Mouse (Mus musculus) natural killer cell, adult 2 months (primary cell): ENCODE measurements around the gene Osbp2.
"Not testable (repeated sequence)": the region's sequence is repeated elsewhere in the genome, so short reads cannot be mapped to it uniquely, and the experiment has no call there.

Experiments used
- DNase-seq, 2 experiments: peaks; one replicate each; pipeline ENCODE4 v3.0.0; 2022; ENCODE audit warnings: low spot score in 2 of 2

Gene Osbp2

GRCm38 (mm10) chr11:3863454-3864112 is at the start of gene Osbp2:
Gene Osbp2 (minus strand): TSS chr11:3863903.
- DNase-seq = peak; percentile 27 to 56

- DNase-seq = peak in 1 of 2 experiments; percentile 26
These were observed 49.2 kb upstream of the Osbp2 start for GRCm38 (mm10) chr11:3912875-3913271.

- DNase-seq = no peak
These were observed 48.6 kb upstream of the Osbp2 start for GRCm38 (mm10) chr11:3912100-3912874.

- DNase-seq = not testable (repeated sequence)
These were observed 47.7 kb upstream of the Osbp2 start for GRCm38 (mm10) chr11:3911440-3911839.

- DNase-seq = no peak
These were observed 47.0 kb upstream of the Osbp2 start for GRCm38 (mm10) chr11:3910513-3911310.

- no peak for DNase-seq
These were observed 45.5 kb upstream of the Osbp2 start for GRCm38 (mm10) chr11:3909236-3909635.

- no peak for DNase-seq
These were observed 41.7 kb upstream of the Osbp2 start for GRCm38 (mm10) chr11:3905446-3905845.

- no peak for DNase-seq
These were observed 41.0 kb upstream of the Osbp2 start for GRCm38 (mm10) chr11:3904673-3905072.

- no peak for DNase-seq
These were observed 39.3 kb upstream of the Osbp2 start for GRCm38 (mm10) chr11:3903046-3903445.

- no peak for DNase-seq
These were observed 38.8 kb upstream of the Osbp2 start for GRCm38 (mm10) chr11:3902516-3902915.

GRCm38 (mm10) chr11:3900296-3900695 is 36.6 kb upstream of the Osbp2 start:
- no peak for DNase-seq

- DNase-seq = no peak
These were observed 32.2 kb upstream of the Osbp2 start for GRCm38 (mm10) chr11:3895933-3896332.

GRCm38 (mm10) chr11:3895458-3895857 is 31.8 kb upstream of the Osbp2 start:
- DNase-seq = no peak

- peak; percentile 95 for DNase-seq
These were observed 30.9 kb upstream of the Osbp2 start, which contains the start of the genes 4921536K21Rik and Dusp18 for GRCm38 (mm10) chr11:3894406-3895281. Gene 4921536K21Rik (minus strand): TSS chr11:3895098. Gene Dusp18 (plus strand): TSS chr11:3895240.

GRCm38 (mm10) chr11:3893970-3894369 is 30.3 kb upstream of the Osbp2 start:
- no peak for DNase-seq

GRCm38 (mm10) chr11:3887331-3887730 is 23.6 kb upstream of the Osbp2 start:
- no peak for DNase-seq

- no peak for DNase-seq
These were observed 20.0 kb upstream of the Osbp2 start for GRCm38 (mm10) chr11:3883711-3884110.

- peak; percentile 55 to 74 for DNase-seq
These were observed 16.1 kb upstream of the Osbp2 start for GRCm38 (mm10) chr11:3879836-3880235.

- DNase-seq = no peak
These were observed 15.0 kb upstream of the Osbp2 start for GRCm38 (mm10) chr11:3878660-3879059.

- no peak for DNase-seq
These were observed 12.7 kb upstream of the Osbp2 start for GRCm38 (mm10) chr11:3876419-3876818.

- DNase-seq = no peak
These were observed 640 bp upstream of the Osbp2 start for GRCm38 (mm10) chr11:3864343-3864742.
